Comparison of ENCODE assay signal across 24 mouse cellular contexts in genomic region chr6:87938941-87939340, GRCm38 (mm10).
"Had no signal": no experiment of that assay in that cellular context is flagged by ENCODE, and none has a peak within 500 bp of the region (broad histone marks: within the 10 kb centered on the region; RNA-seq: fewer than 3 reads in every experiment).

No protein-coding gene starts in this region.

- H3K9ac ChIP-seq: embryonic facial prominence, embryonic 12.5 days; embryonic facial prominence, embryonic 13.5 days; embryonic facial prominence, embryonic 15.5 days; forebrain, embryonic 12.5 days; forebrain, embryonic 13.5 days; forebrain, embryonic 15.5 days; forebrain, postnatal 0 days had no signal

- DNase-seq: cerebellum, adult 8-10 months; cerebellum, adult 9-10 months; cerebellum, adult 9-11 months; cerebellum, postnatal 10 days; cerebellum, postnatal 14 days; cerebellum, postnatal 25 days; cerebellum, postnatal 36 days; embryo, embryonic 11 days; forebrain, postnatal 0 days; gastrocnemius, adult 2 months; gastrocnemius, postnatal 10 days; gastrocnemius, postnatal 14 days; gastrocnemius, postnatal 25 days; gastrocnemius, postnatal 36 days; heart, adult 18-20 months had no signal

- H3K9me3 ChIP-seq: embryonic facial prominence, embryonic 10.5 days; embryonic facial prominence, embryonic 12.5 days; embryonic facial prominence, embryonic 13.5 days; embryonic facial prominence, embryonic 15.5 days; forebrain, embryonic 10.5 days; forebrain, embryonic 12.5 days; forebrain, embryonic 13.5 days; forebrain, embryonic 15.5 days had no signal

- H3K4me3 ChIP-seq: embryonic facial prominence, embryonic 10.5 days; embryonic facial prominence, embryonic 12.5 days; embryonic facial prominence, embryonic 13.5 days; embryonic facial prominence, embryonic 15.5 days; erythroblast, embryonic 14.5 days; forebrain, embryonic 10.5 days; forebrain, embryonic 12.5 days; forebrain, embryonic 13.5 days; forebrain, embryonic 15.5 days; gastrocnemius, adult 2 months had no signal

- H3K27me3 ChIP-seq: embryonic facial prominence, embryonic 12.5 days; embryonic facial prominence, embryonic 13.5 days; embryonic facial prominence, embryonic 15.5 days; forebrain, embryonic 12.5 days; forebrain, embryonic 13.5 days; forebrain, embryonic 15.5 days had no signal

- H3K27ac ChIP-seq: embryonic facial prominence, embryonic 10.5 days; embryonic facial prominence, embryonic 12.5 days; embryonic facial prominence, embryonic 13.5 days; embryonic facial prominence, embryonic 15.5 days; forebrain, embryonic 10.5 days; forebrain, embryonic 12.5 days; forebrain, embryonic 13.5 days; forebrain, embryonic 15.5 days; gastrocnemius, adult 2 months had no signal

- H3K4me1 ChIP-seq: embryonic facial prominence, embryonic 12.5 days; embryonic facial prominence, embryonic 15.5 days had no signal
